Mouse (Mus musculus) myocyte (in vitro differentiated cells): Measurements from ENCODE around the gene Steap3.

Source experiments
- CEBPB ChIP-seq: IDR thresholded peaks from 2 replicates; pipeline ENCODE4 v1.6.1; 2011; ENCODE audit warnings: mild to moderate bottlenecking, moderate library complexity; ENCODE audit not compliant: poor library complexity, insufficient read depth, severe bottlenecking
- POLR2A ChIP-seq: IDR thresholded peaks from one replicate; pipeline ENCODE4 v1.6.1; 2011; ENCODE audit warnings: low read depth, mild to moderate bottlenecking, control low read depth, moderate library complexity; ENCODE audit not compliant: insufficient read length
- TCF3 ChIP-seq: IDR thresholded peaks from one replicate; pipeline ENCODE4 v1.6.1; 2011; ENCODE audit warnings: low read depth, control low read depth; ENCODE audit not compliant: insufficient read length
- USF1 ChIP-seq: IDR thresholded peaks from one replicate; pipeline ENCODE4 v1.6.1; 2011; ENCODE audit warnings: low read depth, mild to moderate bottlenecking, control low read depth, moderate library complexity

GRCm38 (mm10) chr1:120192321-120192720 lies 80.2 kb downstream of the Steap3 start:
- TF ChIP-seq USF1 (no peak), POLR2A (no peak), TCF3 (no peak), CEBPB (no peak)
